Mouse (Mus musculus) heart, adult 9 months (tissue): ENCODE measurements around the gene Ncoa7.
"Not testable (repeated sequence)": the region's sequence is repeated elsewhere in the genome, so short reads cannot be mapped to it uniquely, and the experiment has no call there.

ENCODE experiments used
- DNase-seq, 2 experiments: peaks; one replicate each; pipeline ENCODE4 v3.0.0; 2022; ENCODE audit warnings: low spot score in 2 of 2

Ncoa7 gene

GRCm38 (mm10) chr10:30787684-30788339 is 15.3 kb downstream of the Ncoa7 start:
- no peak for DNase-seq

GRCm38 (mm10) chr10:30786103-30786754 is 16.9 kb downstream of the Ncoa7 start:
- no peak for DNase-seq

- not testable (repeated sequence) for DNase-seq
Observed at GRCm38 (mm10) chr10:30780921-30781320, 22.2 kb downstream of the Ncoa7 start.

- DNase-seq, result peak; percentile 35 to 50
Observed at GRCm38 (mm10) chr10:30778240-30778639, 24.9 kb downstream of the Ncoa7 start.

- DNase-seq, result no peak
Observed at GRCm38 (mm10) chr10:30775987-30776386, 27.1 kb downstream of the Ncoa7 start.

- DNase-seq, result no peak
Observed at GRCm38 (mm10) chr10:30775568-30775967, 27.6 kb downstream of the Ncoa7 start.

- DNase-seq, result no peak
Observed at GRCm38 (mm10) chr10:30774396-30774795, 28.7 kb downstream of the Ncoa7 start.

GRCm38 (mm10) chr10:30773181-30773580 is 29.9 kb downstream of the Ncoa7 start:
- DNase-seq, result no peak

- no peak for DNase-seq
Observed at GRCm38 (mm10) chr10:30771417-30772158, 31.5 kb downstream of the Ncoa7 start.

GRCm38 (mm10) chr10:30768820-30769219 is 34.3 kb downstream of the Ncoa7 start:
- DNase-seq, result no peak

- DNase-seq, result peak; percentile 37 to 65
Observed at GRCm38 (mm10) chr10:30768250-30768649, 34.9 kb downstream of the Ncoa7 start.

- DNase-seq, result no peak
Observed at GRCm38 (mm10) chr10:30763179-30763770, 39.9 kb downstream of the Ncoa7 start.

GRCm38 (mm10) chr10:30762284-30762964 is 40.7 kb downstream of the Ncoa7 start:
- DNase-seq, result no peak

GRCm38 (mm10) chr10:30759360-30760147 is 43.6 kb downstream of the Ncoa7 start:
- DNase-seq, result no peak

- DNase-seq, result no peak
Observed at GRCm38 (mm10) chr10:30756064-30756463, 47.1 kb downstream of the Ncoa7 start.

- DNase-seq, result no peak
Observed at GRCm38 (mm10) chr10:30754825-30755457, 48.2 kb downstream of the Ncoa7 start.

GRCm38 (mm10) chr10:30754082-30754481 is 49.0 kb downstream of the Ncoa7 start:
- DNase-seq, result no peak

GRCm38 (mm10) chr10:30752485-30752884 is 50.6 kb downstream of the Ncoa7 start:
- DNase-seq, result no peak

- DNase-seq, result no peak
Observed at GRCm38 (mm10) chr10:30751586-30751985, 51.5 kb downstream of the Ncoa7 start.

- no peak for DNase-seq
Observed at GRCm38 (mm10) chr10:30749807-30750206, 53.3 kb downstream of the Ncoa7 start.
